Mouse (Mus musculus) hindbrain, embryonic 15.5 days (tissue): ENCODE data around the gene Acoxl. TPM values are rescaled to one million over a fixed set of nuclear protein-coding genes. Genes with fewer than 3 reads are reported as not detected.

Experiments
- ATAC-seq: fragments of 200-750 bp; cut with Nextera tagmentation; 2 replicates; pipeline ENCODE4 v1.8.0; 2017; ENCODE audit warnings: low read depth, moderate number of reproducible peaks, moderate TSS enrichment; ENCODE audit not compliant: low FRiP score
- H3K27ac ChIP-seq: fragments of 300-500 bp; sonication (generic); replicated peaks from 2 replicates; pipeline ENCODE4 v1.5.1; 2015; ENCODE audit warnings: mild to moderate bottlenecking, inconsistent platforms
- H3K27me3 ChIP-seq: fragments of 300-500 bp; sonication (generic); 2 replicates; pipeline ENCODE4 v1.6.1; 2015; ENCODE audit warnings: control low read depth, inconsistent platforms
- H3K36me3 ChIP-seq: fragments of 300-500 bp; sonication (generic); 2 replicates; pipeline ENCODE4 v1.6.1; 2015; ENCODE audit warnings: control low read depth, inconsistent platforms
- H3K4me1 ChIP-seq: fragments of 300-500 bp; sonication (generic); replicated peaks from 2 replicates; pipeline ENCODE4 v1.6.1; 2015; ENCODE audit warnings: control low read depth, inconsistent platforms
- H3K4me2 ChIP-seq: fragments of 300-500 bp; sonication (generic); 2 replicates; pipeline ENCODE4 v1.6.1; 2015; ENCODE audit warnings: moderate library complexity, mild to moderate bottlenecking, inconsistent platforms
- H3K4me3 ChIP-seq: fragments of 300-500 bp; sonication (generic); 2 replicates; pipeline ENCODE4 v1.5.1; 2015; ENCODE audit warnings: mild to moderate bottlenecking, inconsistent platforms
- H3K9ac ChIP-seq: fragments of 300-500 bp; sonication (generic); 2 replicates; pipeline ENCODE4 v1.6.1; 2015; ENCODE audit warnings: inconsistent platforms
- H3K9me3 ChIP-seq: fragments of 300-500 bp; sonication (generic); 2 replicates; pipeline ENCODE4 v1.6.1; 2016; ENCODE audit warnings: control low read depth, inconsistent platforms
- WGBS: fragments of 180-500 bp; shearing (Covaris S2); methylation state at CpG from one replicate; pipeline ENCODE4 v1.1.7; 2015; 5-methylcytosine and 5-hydroxymethylcytosine counted together
- polyA plus RNA-seq: library from polyadenylated mRNA; unstranded; fragments of >200 nt; fragmentation: Nextera tagmentation; extraction: Ambion mirVana; gene quantifications from 2 replicates; pipeline ENCODE4 v1.2.1, GENCODE M21; 2015

Gene Acoxl
- polyA plus RNA-seq, 1 experiment from 2014 or later = not detected

GRCm38 (mm10) chr2:128145433-128145832 is 306.8 kb downstream of the Acoxl start:
- Histone ChIP-seq H3K9me3 (no peaks in the 10 kb centered on the region), H3K36me3 (0 out of 2 replicates have a peak, but pooled peaks cover 6% of the 10 kb centered on the region), H3K4me3 (no peak overlapping the region), H3K9ac (no peak overlapping the region), H3K27ac (no peak overlapping the region), H3K4me2 (no peak overlapping the region), H3K4me1 (peaks cover 3% of the 10 kb centered on the region), H3K27me3 (no peaks in the 10 kb centered on the region)
- ATAC-seq = no peak
- WGBS = 93% methylated on average over 3 of the region's 3 CpGs

DNA sequence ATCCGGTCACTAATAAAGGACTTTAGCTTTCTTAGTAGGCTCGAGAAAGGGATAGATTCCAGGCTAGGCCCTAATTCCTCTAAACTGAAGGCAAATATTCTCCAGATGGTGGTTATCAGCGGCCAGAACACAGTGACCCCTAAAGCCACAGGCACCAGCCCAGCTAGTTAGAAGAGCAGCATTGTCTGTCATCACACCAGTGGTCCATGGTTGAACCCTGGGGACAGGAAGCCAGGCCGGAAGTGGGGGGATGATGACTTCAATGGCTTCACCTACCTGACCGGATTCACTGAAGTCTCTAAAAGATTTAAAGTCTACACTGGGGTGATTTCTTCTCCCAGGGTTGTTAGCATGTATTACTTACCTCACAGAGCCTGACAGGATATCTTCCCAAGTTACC is 310.9 kb downstream of the Acoxl start:
- H3K4me3 ChIP-seq = no peak overlapping the region
- no peak overlapping the region for H3K9ac ChIP-seq
- WGBS = 94% methylated on average over 5 of the region's 5 CpGs
- peaks cover 9% of the 10 kb centered on the region for H3K4me1 ChIP-seq
- no peak overlapping the region for H3K27ac ChIP-seq
- H3K36me3 ChIP-seq = 0 out of 2 replicates have a peak, but pooled peaks cover 6% of the 10 kb centered on the region
- H3K27me3 ChIP-seq = no peaks in the 10 kb centered on the region
- no peak for ATAC-seq
- no peaks in the 10 kb centered on the region for H3K9me3 ChIP-seq
- no peak overlapping the region for H3K4me2 ChIP-seq

GRCm38 (mm10) chr2:128152211-128152610 is 313.5 kb downstream of the Acoxl start:
- Histone ChIP-seq H3K9ac (no peak overlapping the region), H3K27ac (no peak overlapping the region), H3K36me3 (0 out of 2 replicates have a peak, but pooled peaks cover 3% of the 10 kb centered on the region), H3K4me1 (peaks cover 24% of the 10 kb centered on the region), H3K27me3 (no peaks in the 10 kb centered on the region), H3K4me3 (no peak overlapping the region), H3K9me3 (no peaks in the 10 kb centered on the region), H3K4me2 (no peak overlapping the region)
- WGBS = 81% methylated on average over 9 of the region's 9 CpGs
- ATAC-seq = no peak

DNA sequence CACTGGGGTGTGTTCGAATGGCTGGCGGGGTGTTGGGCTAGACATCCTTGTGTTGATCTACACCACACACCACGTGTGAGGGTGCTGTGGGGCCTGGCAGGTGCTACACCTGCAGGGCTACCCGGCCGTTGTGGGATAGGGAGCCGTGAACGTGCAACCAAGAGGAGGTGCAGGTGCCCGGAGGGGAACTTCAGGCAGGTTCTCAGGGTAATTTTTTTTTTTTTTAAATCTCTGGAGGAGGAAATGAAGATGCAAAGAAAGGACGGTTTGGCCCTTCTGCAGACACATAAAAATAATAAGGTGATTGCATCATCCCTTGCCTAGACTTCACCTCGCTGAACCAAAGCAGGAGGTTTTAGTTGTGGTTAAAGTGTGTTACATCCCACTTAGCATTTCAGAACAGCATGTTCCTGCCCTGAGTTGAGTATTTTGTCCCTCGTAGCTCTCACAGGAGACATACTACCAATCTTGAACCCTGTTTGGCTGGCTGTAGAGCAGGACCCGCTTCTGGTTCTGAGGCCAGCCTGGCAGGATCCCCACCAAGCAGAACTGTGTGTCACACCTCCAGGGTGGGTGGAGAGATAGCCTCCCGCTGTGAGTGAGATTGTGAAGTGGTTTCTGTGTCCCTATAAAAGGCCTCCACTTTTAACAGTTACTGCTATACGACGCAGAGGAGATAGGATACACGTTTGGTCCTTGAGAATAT is 314.3 kb downstream of the Acoxl start:
- Histone ChIP-seq H3K4me3 (no peak overlapping the region), H3K27ac (no peak overlapping the region), H3K4me2 (no peak overlapping the region), H3K9ac (no peak overlapping the region), H3K9me3 (no peaks in the 10 kb centered on the region), H3K4me1 (peaks cover 24% of the 10 kb centered on the region), H3K27me3 (no peaks in the 10 kb centered on the region), H3K36me3 (no peaks in the 10 kb centered on the region)
- no peak for ATAC-seq
- 77% methylated on average over 16 of the region's 16 CpGs for WGBS

DNA sequence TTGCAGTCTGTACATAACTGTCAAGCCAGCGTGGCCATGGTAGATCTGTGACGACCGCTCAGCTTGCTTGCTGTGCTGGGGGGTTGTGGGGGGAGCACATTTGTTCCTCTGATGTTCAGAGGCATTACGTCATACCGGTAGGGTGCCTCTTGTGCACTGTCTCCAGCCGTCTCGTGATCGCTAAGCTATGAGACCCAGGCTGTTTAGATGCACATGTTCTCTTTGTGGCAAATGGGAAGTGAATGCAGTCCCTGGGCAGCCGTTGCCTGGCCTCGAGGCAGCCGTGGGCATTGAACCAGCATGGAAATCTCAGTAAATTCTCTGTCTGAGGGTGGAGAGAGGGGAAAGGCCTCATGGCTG is 314.9 kb downstream of the Acoxl start:
- no peak overlapping the region for H3K9ac ChIP-seq
- H3K4me2 ChIP-seq = no peak overlapping the region
- H3K36me3 ChIP-seq = no peaks in the 10 kb centered on the region
- peaks cover 24% of the 10 kb centered on the region for H3K4me1 ChIP-seq
- H3K9me3 ChIP-seq = no peaks in the 10 kb centered on the region
- no peaks in the 10 kb centered on the region for H3K27me3 ChIP-seq
- no peak overlapping the region for H3K27ac ChIP-seq
- WGBS = 26% methylated on average over 11 of the region's 11 CpGs
- H3K4me3 ChIP-seq = no peak overlapping the region
- peak; percentile 47; the same call in 1 of the 2 replicates for ATAC-seq

DNA sequence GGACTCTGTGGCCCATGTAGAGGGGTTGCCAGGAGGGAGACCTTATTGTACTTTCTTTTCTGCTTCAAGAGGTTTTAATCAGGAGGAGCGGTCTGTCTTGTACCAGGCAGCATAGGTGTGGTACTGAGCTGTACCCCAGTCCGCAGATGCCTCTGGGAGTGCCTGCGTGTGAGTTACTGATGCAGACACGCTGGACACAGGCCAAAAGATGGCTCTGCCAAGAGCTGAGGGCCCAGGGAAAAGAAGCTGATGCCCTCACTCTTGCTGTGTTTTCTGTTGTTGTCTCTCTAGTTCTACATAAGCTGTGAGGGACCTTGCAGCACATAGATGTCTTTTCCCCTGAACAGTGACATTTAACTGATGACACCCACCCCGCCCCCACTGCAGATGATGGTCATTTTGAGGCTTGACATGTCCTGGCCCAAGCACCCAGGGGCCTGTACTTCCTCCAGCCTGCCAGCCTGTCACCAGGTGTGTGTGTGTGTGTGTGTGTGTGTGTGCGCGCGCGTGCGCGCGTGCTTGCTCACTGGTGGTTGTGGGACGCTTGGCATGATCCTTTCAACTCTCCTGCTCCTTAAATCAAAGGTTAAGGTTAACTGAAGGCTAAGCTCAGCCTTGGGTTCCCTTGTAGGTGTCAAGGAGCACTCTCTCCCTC is 316.9 kb downstream of the Acoxl start:
- Histone ChIP-seq H3K9ac (no peak overlapping the region), H3K4me2 (no peak overlapping the region), H3K27ac (no peak overlapping the region), H3K4me3 (no peak overlapping the region), H3K4me1 (peaks cover 35% of the 10 kb centered on the region), H3K27me3 (no peaks in the 10 kb centered on the region), H3K36me3 (no peaks in the 10 kb centered on the region), H3K9me3 (no peaks in the 10 kb centered on the region)
- ATAC-seq = no peak
- 82% methylated on average over 13 of the region's 13 CpGs for whole genome bisulfite sequencing

GRCm38 (mm10) chr2:128156067-128156462 is 317.4 kb downstream of the Acoxl start:
- Histone ChIP-seq H3K9me3 (no peaks in the 10 kb centered on the region), H3K9ac (no peak overlapping the region), H3K4me3 (no peak overlapping the region), H3K4me1 (peaks cover 35% of the 10 kb centered on the region), H3K4me2 (no peak overlapping the region), H3K27me3 (no peaks in the 10 kb centered on the region), H3K27ac (no peak overlapping the region), H3K36me3 (no peaks in the 10 kb centered on the region)
- peak; percentile 29; the same call in 1 of the 2 replicates for ATAC-seq
- 54% methylated on average over 5 of the region's 5 CpGs for WGBS

DNA sequence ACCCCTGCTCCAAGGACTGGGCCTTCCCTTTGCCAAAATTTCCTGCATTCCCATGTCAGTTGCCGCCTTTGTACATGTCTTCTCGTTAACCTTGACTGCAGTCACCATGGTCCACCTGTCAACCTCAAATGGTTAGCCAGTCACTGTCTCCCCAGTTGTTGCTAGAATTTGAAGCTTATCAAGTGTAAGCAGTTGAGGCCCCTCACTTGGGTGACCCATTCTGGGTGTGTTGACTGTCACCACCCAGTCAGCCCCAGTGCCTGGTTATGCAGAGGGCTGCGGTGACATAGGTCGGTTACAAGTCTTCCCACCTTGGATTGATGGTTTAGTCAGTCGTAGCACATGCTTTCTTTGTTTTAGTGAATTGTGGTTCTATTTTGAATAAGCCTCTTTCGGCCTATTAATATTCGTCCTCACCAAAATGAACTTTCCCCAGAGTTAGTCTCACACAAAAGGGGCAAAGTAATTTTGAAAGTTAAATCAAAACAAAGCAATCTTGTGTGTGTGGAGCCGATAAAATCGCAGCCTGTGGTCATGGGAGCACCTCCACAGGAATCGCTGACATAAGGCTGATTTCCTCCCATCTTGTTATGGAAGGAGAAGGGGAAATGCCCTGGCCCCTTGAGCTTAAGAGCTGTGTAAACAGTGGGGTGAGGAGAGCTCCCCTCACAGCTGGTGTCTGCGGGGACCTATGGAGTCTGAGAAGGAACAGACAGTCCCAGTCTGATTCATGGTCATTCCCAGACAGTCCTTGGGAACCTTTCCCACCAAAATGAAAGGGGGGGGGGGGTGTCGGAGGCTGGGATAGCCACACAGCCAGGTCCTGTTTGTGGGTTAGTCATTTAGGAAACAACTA is 318.1 kb downstream of the Acoxl start:
- no peak overlapping the region for H3K4me3 ChIP-seq
- ATAC-seq = no peak
- 70% methylated on average over 12 of the region's 12 CpGs for WGBS
- H3K4me2 ChIP-seq = no peak overlapping the region
- H3K27me3 ChIP-seq = no peaks in the 10 kb centered on the region
- no peak overlapping the region for H3K9ac ChIP-seq
- H3K36me3 ChIP-seq = no peaks in the 10 kb centered on the region
- no peaks in the 10 kb centered on the region for H3K9me3 ChIP-seq
- peaks cover 35% of the 10 kb centered on the region for H3K4me1 ChIP-seq
- H3K27ac ChIP-seq = no peak overlapping the region

GRCm38 (mm10) chr2:128158734-128159410 is 320.2 kb downstream of the Acoxl start:
- peak overlapping the region; percentile 0; the same call in 1 of the 2 replicates for H3K4me2 ChIP-seq
- no peaks in the 10 kb centered on the region for H3K9me3 ChIP-seq
- peaks cover 26% of the 10 kb centered on the region for H3K4me1 ChIP-seq
- no peak overlapping the region for H3K9ac ChIP-seq
- 0 out of 2 replicates have a peak, but pooled peaks have one; percentile 24 for ATAC-seq
- H3K27ac ChIP-seq = peak overlapping the region; percentile 36; the same call in 1 of the 2 replicates
- H3K4me3 ChIP-seq = no peak overlapping the region
- no peaks in the 10 kb centered on the region for H3K36me3 ChIP-seq
- WGBS = 37% methylated on average over 17 of the region's 17 CpGs
- no peaks in the 10 kb centered on the region for H3K27me3 ChIP-seq

- no peak for ATAC-seq
- Histone ChIP-seq H3K4me2 (no peak overlapping the region), H3K9me3 (no peaks in the 10 kb centered on the region), H3K36me3 (no peaks in the 10 kb centered on the region), H3K27me3 (no peaks in the 10 kb centered on the region), H3K27ac (peak overlapping the region; percentile 36; the same call in 1 of the 2 replicates), H3K9ac (no peak overlapping the region), H3K4me1 (peaks cover 26% of the 10 kb centered on the region), H3K4me3 (no peak overlapping the region)
- 64% methylated on average over 7 of the region's 7 CpGs for WGBS
Measured at GRCm38 (mm10) chr2:128159619-128160125, 321.0 kb downstream of the Acoxl start.

- Histone ChIP-seq H3K27ac (no peak overlapping the region), H3K4me1 (peaks cover 17% of the 10 kb centered on the region), H3K36me3 (no peaks in the 10 kb centered on the region), H3K4me3 (no peak overlapping the region), H3K4me2 (no peak overlapping the region), H3K27me3 (no peaks in the 10 kb centered on the region), H3K9me3 (no peaks in the 10 kb centered on the region), H3K9ac (no peak overlapping the region)
- ATAC-seq = no peak
- 67% methylated on average over 8 of the region's 8 CpGs for WGBS
Measured at GRCm38 (mm10) chr2:128163177-128163576, 324.5 kb downstream of the Acoxl start.
